Mouse (Mus musculus) thymus, adult 2 months (tissue): ENCODE measurements around the gene Smg9.

Experiments
- CTCF ChIP-seq: fragments of 200-500 bp; IDR thresholded peaks from 2 replicates; pipeline ENCODE4 v1.5.1; 2012; ENCODE audit warnings: mild to moderate bottlenecking, control low read depth, low read length, moderate library complexity, borderline replicate concordance; ENCODE audit not compliant: control insufficient read depth, poor library complexity, insufficient read depth; ENCODE audit errors: extremely low read depth
- POLR2A ChIP-seq: fragments of 200-500 bp; IDR thresholded peaks from 2 replicates; pipeline ENCODE4 v1.6.1; 2012; ENCODE audit warnings: mild to moderate bottlenecking, low read length, control low read depth, moderate library complexity; ENCODE audit not compliant: control insufficient read depth, poor library complexity, insufficient read depth; ENCODE audit errors: extremely low read depth

DNA sequence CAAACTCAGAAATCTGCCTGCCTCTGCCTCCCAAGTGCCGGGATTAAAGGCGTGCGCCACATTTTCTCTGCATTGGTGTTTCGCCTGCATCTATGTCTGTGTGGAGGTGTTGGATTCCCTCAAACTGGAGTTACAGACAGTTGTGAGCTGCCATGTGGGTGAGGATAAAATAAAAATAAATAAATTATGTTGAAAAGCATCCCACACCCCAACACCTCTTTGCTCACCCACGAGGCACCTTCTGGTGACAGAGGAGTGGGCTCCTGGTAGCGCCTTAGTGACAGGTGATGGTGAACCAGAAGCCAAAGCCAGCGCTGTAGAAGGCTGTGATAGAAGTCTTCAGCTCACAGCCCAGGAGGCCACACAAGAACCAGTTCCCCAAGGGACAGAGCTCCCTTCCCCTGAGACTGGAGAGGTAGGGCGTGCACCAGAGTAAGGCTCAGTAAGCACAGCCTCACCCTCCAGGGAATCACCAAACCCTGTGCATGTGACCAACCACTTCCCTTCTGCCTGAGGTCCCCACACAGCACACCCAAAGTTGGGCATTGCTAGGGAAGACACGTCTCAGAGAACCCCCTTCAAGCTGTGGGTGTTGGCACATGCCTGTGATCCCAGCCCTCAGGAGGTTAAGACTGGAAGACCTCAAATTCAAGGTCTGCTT, 46.0 kb downstream of the Smg9 start:
- no peak for TF ChIP-seq CTCF
- TF ChIP-seq POLR2A: no peak
